Mouse (Mus musculus): ENCODE measurements around the gene Myo16. TPM values are rescaled to one million over a fixed set of nuclear protein-coding genes. Genes with fewer than 3 reads are reported as not detected.

Myo16 gene
- polyA plus RNA-seq, 1 experiment from 2014 or later = 0.70 TPM

DNA sequence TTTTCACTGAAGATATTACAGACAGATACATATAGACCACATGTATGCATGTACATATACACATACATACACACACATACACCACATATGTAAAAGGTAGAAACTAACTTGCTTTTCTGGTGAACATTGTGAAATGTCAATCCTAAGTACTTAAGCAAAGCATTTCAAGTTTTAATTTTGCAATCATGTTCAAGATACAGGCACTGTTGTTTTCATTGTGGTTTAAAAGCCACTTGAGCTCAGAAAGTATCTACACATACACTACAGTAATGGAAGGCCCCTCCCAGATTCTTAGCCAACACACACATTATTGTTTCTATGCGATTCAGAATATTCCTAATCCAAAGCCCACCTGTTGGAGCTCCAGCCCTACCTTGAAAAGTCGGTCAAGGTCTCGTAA, 348.0 kb downstream of the Myo16 start:
- Histone ChIP-seq H3K4me3 (ENCODE audit: low read depth, low read length) (no peak overlapping the region), H3K4me1 (ENCODE audit: insufficient read depth) (no peaks in the 10 kb centered on the region), H3K9ac (no peak overlapping the region), H3K9me3 (ENCODE audit: low read depth, low read length) (no peaks in the 10 kb centered on the region), H3K27ac (ENCODE audit: low read depth) (no peak overlapping the region), H3K27me3 (ENCODE audit: insufficient read depth, low read length) (no peaks in the 10 kb centered on the region), H3K4me2 (no peak overlapping the region), H3K36me3 (ENCODE audit: insufficient read depth) (no peaks in the 10 kb centered on the region)
- TF ChIP-seq CTCF (IDR thresholded peaks at IDR 0.05; ENCODE audit: low read depth) = no peak
- ATAC-seq (ENCODE audit: insufficient read depth) (no peak), DNase-seq (no peak)
- WGBS = 94% methylated on average over 3 of the region's 3 CpGs

GRCm38 (mm10) chr8:10512105-10512504, 358.4 kb downstream of the Myo16 start:
- Histone ChIP-seq H3K27me3 (ENCODE audit: insufficient read depth, low read length) (no peaks in the 10 kb centered on the region), H3K4me3 (ENCODE audit: low read depth, low read length) (no peak overlapping the region), H3K9me3 (ENCODE audit: low read depth, low read length) (no peaks in the 10 kb centered on the region), H3K4me2 (no peak overlapping the region), H3K27ac (ENCODE audit: low read depth) (no peak overlapping the region), H3K9ac (no peak overlapping the region), H3K36me3 (ENCODE audit: insufficient read depth) (no peaks in the 10 kb centered on the region), H3K4me1 (ENCODE audit: insufficient read depth) (no peaks in the 10 kb centered on the region)
- DNase-seq (no peak), ATAC-seq (ENCODE audit: insufficient read depth) (no peak)
- TF ChIP-seq CTCF (IDR thresholded peaks at IDR 0.05; ENCODE audit: low read depth) = no peak
- WGBS = 82% methylated on average over 3 of the region's 3 CpGs

DNA sequence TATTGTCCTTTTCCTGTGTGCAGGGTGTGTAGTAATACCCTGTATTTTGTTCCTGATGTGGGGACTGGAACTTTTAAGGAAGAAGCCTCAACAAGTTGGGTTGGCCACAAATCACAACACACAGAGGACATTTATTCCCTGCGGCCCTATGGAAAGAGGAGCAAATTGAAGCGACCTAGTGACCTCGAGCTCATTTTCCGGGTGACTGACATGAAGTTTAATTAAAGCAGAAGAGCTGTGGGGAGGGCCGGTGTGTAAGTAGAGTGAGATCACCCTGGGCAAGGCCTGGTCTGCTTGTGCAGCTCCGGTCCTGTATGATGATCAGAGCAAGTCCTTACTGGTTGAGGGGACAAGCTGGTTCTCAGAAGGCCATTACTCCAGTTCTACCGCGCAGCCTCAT, 363.7 kb downstream of the Myo16 start:
- no peak for DNase-seq
- TF ChIP-seq CTCF (IDR thresholded peaks at IDR 0.05; ENCODE audit: low read depth) = no peak

GRCm38 (mm10) chr8:10519276-10519675, 365.6 kb downstream of the Myo16 start:
- ATAC-seq (ENCODE audit: insufficient read depth) = peak; percentile 69; the same call in 1 of the 2 replicates
- peak overlapping the region; percentile 36 for H3K27ac ChIP-seq (ENCODE audit: low read depth)

More for the DNA sequence above, 363.7 kb downstream of the Myo16 start:
- no peak overlapping the region for H3K27ac ChIP-seq (ENCODE audit: low read depth)
- 83% methylated on average over 8 of the region's 8 CpGs for WGBS
- H3K4me1 ChIP-seq (ENCODE audit: insufficient read depth) = no peaks in the 10 kb centered on the region
- no peak for ATAC-seq (ENCODE audit: insufficient read depth)
- no peaks in the 10 kb centered on the region for H3K27me3 ChIP-seq (ENCODE audit: insufficient read depth, low read length)
- H3K9ac ChIP-seq = no peak overlapping the region
- H3K36me3 ChIP-seq (ENCODE audit: insufficient read depth) = no peaks in the 10 kb centered on the region
- H3K4me2 ChIP-seq = no peak overlapping the region
- H3K9me3 ChIP-seq (ENCODE audit: low read depth, low read length) = no peaks in the 10 kb centered on the region
- no peak overlapping the region for H3K4me3 ChIP-seq (ENCODE audit: low read depth, low read length)

DNA sequence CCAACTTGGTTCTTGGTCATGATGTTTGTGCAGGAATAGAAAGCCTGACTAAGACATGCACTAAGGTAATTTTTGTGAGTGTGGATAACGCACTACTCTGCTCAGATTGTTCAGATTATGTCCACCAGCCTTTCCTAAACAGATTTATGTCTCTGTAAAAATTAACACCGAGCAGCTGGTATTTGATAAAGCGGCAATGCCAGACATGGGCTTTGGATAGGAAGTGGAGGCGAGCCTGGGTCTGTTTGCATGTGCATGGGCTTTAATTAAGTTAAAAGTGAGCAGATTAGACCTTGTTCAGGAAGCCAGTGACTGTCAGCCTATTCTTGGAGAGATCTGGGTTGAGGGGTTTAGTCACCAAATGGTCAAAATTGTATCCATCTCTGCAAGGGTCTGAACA, 367.8 kb downstream of the Myo16 start:
- no peaks in the 10 kb centered on the region for H3K36me3 ChIP-seq (ENCODE audit: insufficient read depth)
- no peak for TF ChIP-seq CTCF (IDR thresholded peaks at IDR 0.05; ENCODE audit: low read depth)
- H3K4me2 ChIP-seq = no peak overlapping the region
- no peaks in the 10 kb centered on the region for H3K4me1 ChIP-seq (ENCODE audit: insufficient read depth)
- no peaks in the 10 kb centered on the region for H3K9me3 ChIP-seq (ENCODE audit: low read depth, low read length)
- H3K27ac ChIP-seq (ENCODE audit: low read depth) = no peak overlapping the region
- 81% methylated on average over 4 of the region's 4 CpGs for WGBS
- no peaks in the 10 kb centered on the region for H3K27me3 ChIP-seq (ENCODE audit: insufficient read depth, low read length)
- H3K9ac ChIP-seq = no peak overlapping the region
- H3K4me3 ChIP-seq (ENCODE audit: low read depth, low read length) = no peak overlapping the region
- no peak for DNase-seq
- no peak for ATAC-seq (ENCODE audit: insufficient read depth)

More at GRCm38 (mm10) chr8:10519276-10519675, 365.6 kb downstream of the Myo16 start:
- no peaks in the 10 kb centered on the region for H3K27me3 ChIP-seq (ENCODE audit: insufficient read depth, low read length)
- no peak for TF ChIP-seq CTCF (IDR thresholded peaks at IDR 0.05; ENCODE audit: low read depth)
- DNase-seq = peak; percentile 42
- WGBS = 51% methylated on average over 7 of the region's 7 CpGs
- no peak overlapping the region for H3K4me2 ChIP-seq
- H3K4me3 ChIP-seq (ENCODE audit: low read depth, low read length) = no peak overlapping the region
- H3K9ac ChIP-seq = no peak overlapping the region
- no peaks in the 10 kb centered on the region for H3K36me3 ChIP-seq (ENCODE audit: insufficient read depth)
- no peaks in the 10 kb centered on the region for H3K4me1 ChIP-seq (ENCODE audit: insufficient read depth)
- H3K9me3 ChIP-seq (ENCODE audit: low read depth, low read length) = no peaks in the 10 kb centered on the region

DNA sequence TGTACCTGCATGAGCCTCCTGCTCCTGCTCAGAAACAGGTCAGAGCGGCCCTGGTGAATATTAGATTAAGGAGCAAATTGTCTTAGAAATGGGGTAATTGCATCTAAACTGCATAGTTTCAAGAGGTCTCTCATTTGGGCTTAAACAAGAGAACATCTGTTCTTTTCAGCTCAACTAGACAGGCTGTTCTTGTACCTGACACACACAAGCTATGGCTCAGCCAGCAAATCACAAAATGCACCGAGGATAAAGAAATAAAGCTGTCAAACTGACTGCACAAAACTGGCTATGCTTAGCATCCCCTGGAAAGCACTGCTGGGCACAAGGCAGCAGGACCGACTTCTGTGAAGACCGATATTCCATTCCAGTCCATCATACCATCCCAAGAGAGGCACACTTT, 372.0 kb downstream of the Myo16 start:
- WGBS = 72% methylated on average over 4 of the region's 4 CpGs
- H3K9me3 ChIP-seq (ENCODE audit: low read depth, low read length) = no peaks in the 10 kb centered on the region
- no peak overlapping the region for H3K27ac ChIP-seq (ENCODE audit: low read depth)
- H3K9ac ChIP-seq = no peak overlapping the region
- no peaks in the 10 kb centered on the region for H3K4me1 ChIP-seq (ENCODE audit: insufficient read depth)
- no peaks in the 10 kb centered on the region for H3K36me3 ChIP-seq (ENCODE audit: insufficient read depth)
- no peak overlapping the region for H3K4me2 ChIP-seq
- DNase-seq (no peak), ATAC-seq (ENCODE audit: insufficient read depth) (no peak)
- H3K27me3 ChIP-seq (ENCODE audit: insufficient read depth, low read length) = no peaks in the 10 kb centered on the region
- TF ChIP-seq CTCF (IDR thresholded peaks at IDR 0.05; ENCODE audit: low read depth) = no peak
- no peak overlapping the region for H3K4me3 ChIP-seq (ENCODE audit: low read depth, low read length)

DNA sequence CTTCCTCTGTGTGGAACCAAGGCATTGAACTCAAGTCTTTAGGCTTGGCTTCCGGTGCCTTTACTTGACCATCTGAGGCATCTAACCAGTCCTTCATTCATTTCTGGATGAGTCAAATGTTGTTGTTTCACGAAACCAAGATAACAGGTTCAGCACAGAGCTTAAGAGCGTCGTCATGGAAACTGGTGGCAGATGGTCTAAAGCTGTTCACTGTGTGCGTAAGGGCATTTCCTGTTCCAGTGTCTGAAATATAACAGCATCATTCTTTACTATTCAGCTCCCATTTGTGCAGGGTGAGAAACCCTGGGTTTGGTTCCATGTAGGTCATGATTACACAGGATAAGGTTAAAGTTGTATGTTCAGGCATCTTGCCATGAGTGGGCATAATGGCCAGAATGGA, 372.9 kb downstream of the Myo16 start:
- no peak overlapping the region for H3K9ac ChIP-seq
- TF ChIP-seq CTCF (IDR thresholded peaks at IDR 0.05; ENCODE audit: low read depth) = no peak
- 41% methylated on average over 5 of the region's 5 CpGs for WGBS
- H3K36me3 ChIP-seq (ENCODE audit: insufficient read depth) = no peaks in the 10 kb centered on the region
- no peaks in the 10 kb centered on the region for H3K4me1 ChIP-seq (ENCODE audit: insufficient read depth)
- DNase-seq (peak; percentile 28), ATAC-seq (ENCODE audit: insufficient read depth) (no peak)
- no peaks in the 10 kb centered on the region for H3K27me3 ChIP-seq (ENCODE audit: insufficient read depth, low read length)
- H3K4me3 ChIP-seq (ENCODE audit: low read depth, low read length) = no peak overlapping the region
- no peak overlapping the region for H3K27ac ChIP-seq (ENCODE audit: low read depth)
- H3K4me2 ChIP-seq = no peak overlapping the region
- no peaks in the 10 kb centered on the region for H3K9me3 ChIP-seq (ENCODE audit: low read depth, low read length)
